Mouse (Mus musculus) adrenal gland, adult 10 weeks (tissue): ENCODE data around the gene Ropn1. TPM values are rescaled to one million over a fixed set of nuclear protein-coding genes. Genes with fewer than 3 reads are reported as not detected.

Source experiments
- polyA plus RNA-seq: library from polyadenylated mRNA; stranded (reverse); fragments of 350-450 nt; fragmentation: Illumina TruSeq; extraction: RNeasy Lipid Tissue Mini Kit (QIAGEN cat#74804); gene quantifications from one replicate; pipeline ENCODE4 v1.2.3, GENCODE M21; 2014; ENCODE audit warnings: low read depth, low replicate concordance

Ropn1 gene
- not detected for polyA plus RNA-seq

DNA sequence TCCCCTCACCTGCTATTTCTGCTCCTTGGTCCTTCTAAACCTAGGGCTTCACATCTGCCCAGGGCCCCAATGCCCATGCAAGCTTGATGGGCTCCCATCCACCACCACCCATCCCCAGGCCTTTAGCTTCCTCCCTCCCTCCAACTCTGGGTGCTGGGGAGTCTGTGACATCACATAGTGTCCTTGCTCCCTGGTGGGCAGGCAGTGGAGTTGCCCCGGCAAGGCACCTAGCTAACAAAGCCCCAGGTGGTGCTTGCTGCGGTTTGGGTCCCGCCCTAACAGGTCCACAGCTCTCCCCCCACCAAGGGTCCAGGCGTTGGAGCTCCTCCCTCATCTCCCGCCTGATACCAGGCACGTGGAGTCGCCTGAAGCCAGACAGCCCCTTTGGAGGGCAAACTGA, at the start of gene Ropn1:
Gene Ropn1, plus strand, starts transcription at position 301 of the 400 bp plus-strand sequence.

GRCm38 (mm10) chr16:34690334-34691144, 40.8 kb downstream of the Ropn1 start, which contains the start of gene Ccdc14:
Gene Ccdc14 (plus strand): TSS chr16:34690616.

Other genes with a start within 250 kb of the Ropn1 start
- 2.0 TPM for gene Kalrn, start 76.4 kb upstream of the Ropn1 start, polyA plus RNA-seq
- gene Ccdc14, start 40.7 kb downstream of the Ropn1 start, polyA plus RNA-seq, result 3.0 TPM
- gene Mylk, start 95.3 kb downstream of the Ropn1 start, polyA plus RNA-seq, result 23.3 TPM